Mouse (Mus musculus) forebrain, embryonic 11.5 days (tissue): ENCODE data around the gene Hjurp. TPM values are rescaled to one million over a fixed set of nuclear protein-coding genes. Genes with fewer than 3 reads are reported as not detected.

Experiments used
- ATAC-seq: fragments of 200-750 bp; cut with Nextera tagmentation; replicated peaks from 2 replicates; pipeline ENCODE4 v1.8.0; 2017; ENCODE audit warnings: moderate TSS enrichment; ENCODE audit not compliant: low FRiP score
- DNase-seq: peaks from one replicate; pipeline ENCODE4 v3.0.0-alpha.2; 2017; ENCODE audit warnings: low spot score
- H3K27ac ChIP-seq: fragments of 300-500 bp; sonication (generic); 2 replicates; pipeline ENCODE4 v1.5.1; 2014; ENCODE audit warnings: low read depth, low read length
- H3K27me3 ChIP-seq: fragments of 300-500 bp; sonication (generic); 2 replicates; pipeline ENCODE4 v1.6.1; 2014; ENCODE audit warnings: mild to moderate bottlenecking, low read length, mixed read lengths; ENCODE audit not compliant: control insufficient read depth, insufficient read depth
- H3K36me3 ChIP-seq: fragments of 300-500 bp; sonication (generic); 2 replicates; pipeline ENCODE4 v1.6.1; 2014; ENCODE audit warnings: mild to moderate bottlenecking, low read length, moderate library complexity, mixed read lengths; ENCODE audit not compliant: control insufficient read depth, insufficient read depth
- H3K4me1 ChIP-seq: fragments of 300-500 bp; sonication (generic); replicated peaks from 2 replicates; pipeline ENCODE4 v1.6.1; 2014; ENCODE audit warnings: low read length, mixed read lengths; ENCODE audit not compliant: control insufficient read depth, insufficient read depth
- H3K4me2 ChIP-seq: fragments of 300-500 bp; sonication (generic); 2 replicates; pipeline ENCODE4 v1.6.1; 2014; ENCODE audit warnings: low read depth, mild to moderate bottlenecking, low read length, moderate library complexity, mixed read lengths; ENCODE audit not compliant: severe bottlenecking
- H3K4me3 ChIP-seq: fragments of 300-500 bp; sonication (generic); 2 replicates; pipeline ENCODE4 v1.5.1; 2014; ENCODE audit warnings: low read depth, low read length
- H3K9ac ChIP-seq: fragments of 300-500 bp; sonication (generic); 2 replicates; pipeline ENCODE4 v1.6.1; 2014; ENCODE audit warnings: low read length
- H3K9me3 ChIP-seq: fragments of 300-500 bp; sonication (generic); 2 replicates; pipeline ENCODE4 v1.6.1; 2016; ENCODE audit warnings: low read length, mixed read lengths; ENCODE audit not compliant: control insufficient read depth
- WGBS: fragments of 180-500 bp; shearing (Covaris S2); extraction: QIAGEN DNeasy Blood & Tissue Kit; methylation state at CpG from one replicate; pipeline ENCODE4 v1.1.7; 2014; 5-methylcytosine and 5-hydroxymethylcytosine counted together
- polyA plus RNA-seq: library from polyadenylated mRNA; unstranded; fragments of >200 nt; fragmentation: Nextera tagmentation; extraction: Ambion mirVana; gene quantifications from 2 replicates; pipeline ENCODE4 v1.2.1, GENCODE M21; 2014

Hjurp gene
- polyA plus RNA-seq, 1 experiment from 2014 or later = 223 TPM

- DNase-seq (peak; percentile 60), ATAC-seq (no peak)
- H3K27me3 ChIP-seq = no peaks in the 10 kb centered on the region
- peaks cover 4% of the 10 kb centered on the region; the same call in 1 of the 2 replicates for H3K9me3 ChIP-seq
- H3K36me3 ChIP-seq = peaks cover 44% of the 10 kb centered on the region
- H3K9ac ChIP-seq = no peak overlapping the region
- no peak overlapping the region for H3K27ac ChIP-seq
- peaks cover 8% of the 10 kb centered on the region for H3K4me1 ChIP-seq
- H3K4me2 ChIP-seq = no peak overlapping the region
- 94% methylated on average over 3 of the region's 3 CpGs for WGBS
- H3K4me3 ChIP-seq = no peak overlapping the region
These were observed 4.1 kb downstream of the Hjurp start for GRCm38 (mm10) chr1:88273326-88273725.

GRCm38 (mm10) chr1:88272851-88273250 is 4.6 kb downstream of the Hjurp start:
- no peak overlapping the region for H3K9ac ChIP-seq
- no peak overlapping the region for H3K4me2 ChIP-seq
- H3K27ac ChIP-seq = no peak overlapping the region
- no peaks in the 10 kb centered on the region for H3K27me3 ChIP-seq
- WGBS = 66% methylated on average over 4 of the region's 4 CpGs
- DNase-seq (peak; percentile 53), ATAC-seq (no peak)
- H3K4me3 ChIP-seq = no peak overlapping the region
- H3K36me3 ChIP-seq = peaks cover 49% of the 10 kb centered on the region
- peaks cover 8% of the 10 kb centered on the region for H3K4me1 ChIP-seq
- H3K9me3 ChIP-seq = peaks cover 4% of the 10 kb centered on the region; the same call in 1 of the 2 replicates

- 88% methylated on average over 12 of the region's 12 CpGs for WGBS
- Histone ChIP-seq H3K27me3 (no peaks in the 10 kb centered on the region), H3K9ac (no peak overlapping the region), H3K4me3 (no peak overlapping the region), H3K36me3 (peaks cover 80% of the 10 kb centered on the region), H3K4me2 (no peak overlapping the region), H3K4me1 (no peaks in the 10 kb centered on the region), H3K27ac (no peak overlapping the region), H3K9me3 (peaks cover 3% of the 10 kb centered on the region; the same call in 1 of the 2 replicates)
- peak; percentile 66 for DNase-seq
- no peak for ATAC-seq
These were observed 7.7 kb downstream of the Hjurp start for GRCm38 (mm10) chr1:88269539-88270309.

GRCm38 (mm10) chr1:88268070-88268469 is 9.4 kb downstream of the Hjurp start:
- Histone ChIP-seq H3K9ac (no peak overlapping the region), H3K4me1 (no peaks in the 10 kb centered on the region), H3K9me3 (peaks cover 3% of the 10 kb centered on the region; the same call in 1 of the 2 replicates), H3K36me3 (peaks cover 84% of the 10 kb centered on the region), H3K27ac (no peak overlapping the region), H3K27me3 (no peaks in the 10 kb centered on the region), H3K4me2 (no peak overlapping the region), H3K4me3 (no peak overlapping the region)
- no peak for ATAC-seq
- no peak for DNase-seq
- WGBS = 84% methylated on average over 6 of the region's 6 CpGs

GRCm38 (mm10) chr1:88267489-88267888 is 9.9 kb downstream of the Hjurp start:
- no peak for DNase-seq
- Histone ChIP-seq H3K9me3 (peaks cover 3% of the 10 kb centered on the region; the same call in 1 of the 2 replicates), H3K27me3 (no peaks in the 10 kb centered on the region), H3K4me1 (no peaks in the 10 kb centered on the region), H3K4me2 (no peak overlapping the region), H3K36me3 (peaks cover 86% of the 10 kb centered on the region), H3K4me3 (no peak overlapping the region), H3K27ac (no peak overlapping the region), H3K9ac (no peak overlapping the region)
- 94% methylated on average over 6 of the region's 6 CpGs for WGBS
- 0 out of 2 replicates have a peak, but pooled peaks have one; percentile 1 for ATAC-seq

- Histone ChIP-seq H3K4me3 (no peak overlapping the region), H3K27me3 (no peaks in the 10 kb centered on the region), H3K4me1 (no peaks in the 10 kb centered on the region), H3K27ac (no peak overlapping the region), H3K9ac (no peak overlapping the region), H3K36me3 (peaks cover 89% of the 10 kb centered on the region), H3K9me3 (peaks cover 3% of the 10 kb centered on the region; the same call in 1 of the 2 replicates), H3K4me2 (no peak overlapping the region)
- DNase-seq (no peak), ATAC-seq (no peak)
- WGBS = 90% methylated on average over 13 of the region's 13 CpGs
These were observed 11.3 kb downstream of the Hjurp start for GRCm38 (mm10) chr1:88266123-88266522.

GRCm38 (mm10) chr1:88264869-88265240 is 12.6 kb downstream of the Hjurp start:
- ATAC-seq = no peak
- WGBS = 79% methylated on average over 4 of the region's 4 CpGs
- no peaks in the 10 kb centered on the region for H3K4me1 ChIP-seq
- H3K4me3 ChIP-seq = no peak overlapping the region
- no peaks in the 10 kb centered on the region for H3K27me3 ChIP-seq
- no peak for DNase-seq
- peaks cover 92% of the 10 kb centered on the region for H3K36me3 ChIP-seq
- H3K27ac ChIP-seq = no peak overlapping the region
- H3K4me2 ChIP-seq = no peak overlapping the region
- H3K9ac ChIP-seq = no peak overlapping the region
- H3K9me3 ChIP-seq = peaks cover 12% of the 10 kb centered on the region

- Histone ChIP-seq H3K27me3 (no peaks in the 10 kb centered on the region), H3K4me3 (no peak overlapping the region), H3K4me1 (no peaks in the 10 kb centered on the region), H3K36me3 (peaks cover 90% of the 10 kb centered on the region), H3K4me2 (no peak overlapping the region), H3K27ac (no peak overlapping the region), H3K9me3 (peaks cover 12% of the 10 kb centered on the region), H3K9ac (no peak overlapping the region)
- WGBS = 89% methylated on average over 7 of the region's 7 CpGs
- DNase-seq (no peak), ATAC-seq (no peak)
These were observed 13.1 kb downstream of the Hjurp start for GRCm38 (mm10) chr1:88264237-88264868.
